Mouse (Mus musculus): Measurements from ENCODE around the gene Gm42791. TPM values are rescaled to one million over a fixed set of nuclear protein-coding genes. Genes with fewer than 3 reads are reported as not detected.

Gm42791 gene
- polyA plus RNA-seq, 1 experiment, result 0.78 TPM

DNA sequence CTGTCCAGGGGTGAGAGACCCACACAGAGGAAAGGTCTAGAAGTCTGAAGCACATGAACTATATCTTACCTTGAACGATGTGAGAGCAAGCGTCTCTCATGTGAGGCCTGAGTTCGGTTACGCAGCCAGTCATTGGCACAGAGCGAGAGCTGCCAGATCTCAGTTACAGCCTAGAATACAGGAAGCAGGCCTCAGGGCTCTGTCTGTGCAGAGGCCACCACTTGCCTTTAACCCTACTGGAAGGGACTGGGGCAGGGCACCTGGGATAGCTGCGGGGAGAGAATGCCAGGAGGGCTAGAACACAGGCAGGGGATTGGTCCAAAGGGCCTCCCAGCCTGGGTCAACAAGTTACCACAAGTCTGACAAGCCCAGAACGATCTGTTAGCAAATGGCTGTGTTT is 4.9 kb upstream of the Gm42791 start:
- H3K27ac ChIP-seq (ENCODE audit: insufficient read depth, low read depth, low read length), result no peak overlapping the region

DNA sequence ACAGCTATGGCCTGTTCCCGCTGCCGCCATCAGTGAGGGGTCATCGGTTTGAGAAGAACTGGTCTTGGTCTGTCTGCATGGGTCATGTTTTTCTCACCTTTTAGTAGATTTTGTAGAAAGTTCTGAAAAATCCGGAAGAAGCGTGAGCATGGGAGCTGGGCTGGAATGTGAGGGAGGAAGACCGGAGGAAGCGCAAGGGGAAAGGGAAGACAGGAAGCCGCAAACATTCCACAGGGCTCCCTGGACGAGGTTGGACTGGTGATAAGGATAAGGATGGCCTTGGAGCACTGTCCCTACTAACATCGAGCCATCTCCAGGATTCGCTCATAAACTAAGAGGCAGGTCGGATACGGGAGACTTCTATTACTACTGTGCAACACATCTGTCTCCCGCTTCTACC is 3.6 kb upstream of the Gm42791 start:
- H3K4me3 ChIP-seq (ENCODE audit: insufficient read depth, low read length), result no peak overlapping the region
- no peaks in the 10 kb centered on the region for H3K4me1 ChIP-seq (ENCODE audit: control insufficient read depth, insufficient read depth, low read length)
- H3K27ac ChIP-seq (ENCODE audit: insufficient read depth, low read depth, low read length), result no peak overlapping the region
- TF ChIP-seq POLR2A (IDR thresholded peaks at IDR 0.05; ENCODE audit: borderline replicate concordance, low read depth, low read length) (no peak), CTCF (IDR thresholded peaks at IDR 0.05; ENCODE audit: low read depth, low read length) (no peak)

More for the DNA sequence above, 4.9 kb upstream of the Gm42791 start:
- Histone ChIP-seq H3K4me3 (ENCODE audit: insufficient read depth, low read length) (no peak overlapping the region), H3K4me1 (ENCODE audit: control insufficient read depth, insufficient read depth, low read length) (no peaks in the 10 kb centered on the region)
- no peak for TF ChIP-seq CTCF (IDR thresholded peaks at IDR 0.05; ENCODE audit: low read depth, low read length)
- TF ChIP-seq POLR2A (IDR thresholded peaks at IDR 0.05; ENCODE audit: borderline replicate concordance, low read depth, low read length), result no peak

DNA sequence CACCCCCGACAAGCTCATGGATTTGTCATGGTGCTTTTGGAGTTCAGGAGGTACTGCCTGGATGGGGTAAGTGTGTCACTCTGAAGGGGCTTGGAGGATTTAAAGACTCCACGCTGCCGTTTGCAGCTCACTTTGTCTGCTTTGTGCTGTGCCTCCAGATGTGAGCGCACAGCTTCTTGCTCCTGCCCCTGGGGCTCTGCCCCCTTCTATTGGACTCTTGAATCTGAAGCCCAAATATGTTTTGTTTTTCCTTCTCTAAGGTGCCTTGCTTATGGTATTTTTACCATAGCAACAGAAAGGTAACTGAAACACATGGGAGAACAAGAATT is 1.7 kb upstream of the Gm42791 start:
- TF ChIP-seq CTCF (IDR thresholded peaks at IDR 0.05; ENCODE audit: low read depth, low read length), result no peak
- Histone ChIP-seq H3K4me1 (ENCODE audit: control insufficient read depth, insufficient read depth, low read length) (no peaks in the 10 kb centered on the region), H3K27ac (ENCODE audit: insufficient read depth, low read depth, low read length) (no peak overlapping the region), H3K4me3 (ENCODE audit: insufficient read depth, low read length) (no peak overlapping the region)

DNA sequence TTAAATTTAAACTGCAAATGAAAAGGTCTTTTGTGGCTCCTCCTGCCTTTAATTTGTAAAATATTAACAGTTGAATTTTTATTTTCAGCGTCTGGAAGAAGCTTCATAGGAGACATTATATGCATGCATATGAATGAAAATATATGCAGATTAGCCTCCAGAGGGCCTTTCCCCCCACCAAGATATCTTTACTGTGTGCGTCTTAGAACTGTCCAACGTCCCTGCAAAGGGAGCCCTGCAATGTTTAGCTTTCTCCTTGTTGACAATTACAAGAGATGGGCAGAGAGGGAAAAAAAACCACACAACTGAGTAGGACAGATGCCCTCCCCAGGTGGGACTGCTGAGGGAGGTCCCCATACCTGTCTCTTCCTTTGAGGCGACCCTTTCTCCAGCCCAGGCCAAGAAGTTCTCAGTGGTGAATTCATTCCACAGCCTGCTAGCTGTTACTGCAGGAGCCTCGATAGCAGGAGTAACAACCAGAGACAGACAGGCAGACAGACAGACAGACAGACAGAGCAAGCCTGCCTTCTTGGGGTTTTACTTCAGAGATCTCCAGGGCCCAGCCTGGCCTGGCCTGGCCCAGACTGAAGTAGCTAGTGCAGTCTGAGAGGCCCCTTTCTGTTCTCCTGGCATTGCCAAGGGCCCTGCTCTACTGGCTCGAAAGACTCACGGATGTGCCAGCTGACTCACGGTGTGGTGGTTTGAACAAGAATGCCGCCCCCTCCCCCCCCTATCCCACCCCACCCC is 1.2 kb upstream of the Gm42791 start:
- H3K27ac ChIP-seq (ENCODE audit: insufficient read depth, low read depth, low read length), result no peak overlapping the region

DNA sequence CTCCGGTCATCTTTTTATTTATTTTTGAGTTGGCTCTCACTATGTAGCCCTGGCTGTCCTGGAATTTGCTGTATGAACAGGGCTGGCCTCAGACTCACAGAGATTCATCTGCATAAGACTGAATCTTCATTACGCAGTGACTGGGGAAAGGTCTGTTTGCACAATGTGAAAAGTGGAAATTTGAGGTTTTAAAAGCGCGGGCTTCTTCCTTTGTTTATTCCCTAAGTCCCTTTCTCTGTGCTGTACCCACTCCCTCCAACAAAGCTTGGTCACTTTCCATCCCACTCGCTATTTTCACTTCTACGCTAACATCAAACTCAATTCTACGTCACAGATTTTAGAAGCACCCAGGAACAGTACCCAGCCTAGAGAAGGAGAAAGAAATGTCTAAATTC is 639 bp downstream of the Gm42791 start:
- no peaks in the 10 kb centered on the region for H3K4me1 ChIP-seq (ENCODE audit: control insufficient read depth, insufficient read depth, low read length)
- H3K4me3 ChIP-seq (ENCODE audit: insufficient read depth, low read length), result no peak overlapping the region
- no peak for TF ChIP-seq CTCF (IDR thresholded peaks at IDR 0.05; ENCODE audit: low read depth, low read length)
- TF ChIP-seq POLR2A (IDR thresholded peaks at IDR 0.05; ENCODE audit: borderline replicate concordance, low read depth, low read length), result no peak
- H3K27ac ChIP-seq (ENCODE audit: insufficient read depth, low read depth, low read length), result no peak overlapping the region

More for the DNA sequence above, 1.2 kb upstream of the Gm42791 start:
- Histone ChIP-seq H3K4me1 (ENCODE audit: control insufficient read depth, insufficient read depth, low read length) (no peaks in the 10 kb centered on the region), H3K4me3 (ENCODE audit: insufficient read depth, low read length) (no peak overlapping the region)
- no peak for TF ChIP-seq POLR2A (IDR thresholded peaks at IDR 0.05; ENCODE audit: borderline replicate concordance, low read depth, low read length)
- TF ChIP-seq CTCF (IDR thresholded peaks at IDR 0.05; ENCODE audit: low read depth, low read length), result no peak

DNA sequence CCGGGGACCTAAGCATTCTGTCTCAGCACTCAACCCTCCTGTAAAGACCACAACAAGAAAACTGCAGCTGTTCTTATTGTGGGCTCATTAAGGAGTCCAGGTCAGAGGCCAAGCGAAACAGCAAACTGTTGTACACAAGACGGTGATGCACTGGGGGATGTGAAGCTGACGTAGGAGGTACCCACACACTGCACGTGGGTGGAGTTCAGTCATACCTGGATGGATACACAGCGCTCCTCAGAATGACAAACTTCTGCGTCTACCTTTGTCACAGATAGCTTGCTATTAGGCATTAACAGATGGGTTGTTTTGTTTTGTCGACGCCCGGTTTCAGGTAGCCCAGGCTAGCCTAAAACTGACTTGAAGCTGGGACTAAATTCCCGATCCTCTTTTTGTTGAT is 2.3 kb downstream of the Gm42791 start:
- Histone ChIP-seq H3K27ac (ENCODE audit: insufficient read depth, low read depth, low read length) (no peak overlapping the region), H3K4me3 (ENCODE audit: insufficient read depth, low read length) (no peak overlapping the region), H3K4me1 (ENCODE audit: control insufficient read depth, insufficient read depth, low read length) (no peaks in the 10 kb centered on the region)
- no peak for TF ChIP-seq POLR2A (IDR thresholded peaks at IDR 0.05; ENCODE audit: borderline replicate concordance, low read depth, low read length)
- TF ChIP-seq CTCF (IDR thresholded peaks at IDR 0.05; ENCODE audit: low read depth, low read length), result no peak

DNA sequence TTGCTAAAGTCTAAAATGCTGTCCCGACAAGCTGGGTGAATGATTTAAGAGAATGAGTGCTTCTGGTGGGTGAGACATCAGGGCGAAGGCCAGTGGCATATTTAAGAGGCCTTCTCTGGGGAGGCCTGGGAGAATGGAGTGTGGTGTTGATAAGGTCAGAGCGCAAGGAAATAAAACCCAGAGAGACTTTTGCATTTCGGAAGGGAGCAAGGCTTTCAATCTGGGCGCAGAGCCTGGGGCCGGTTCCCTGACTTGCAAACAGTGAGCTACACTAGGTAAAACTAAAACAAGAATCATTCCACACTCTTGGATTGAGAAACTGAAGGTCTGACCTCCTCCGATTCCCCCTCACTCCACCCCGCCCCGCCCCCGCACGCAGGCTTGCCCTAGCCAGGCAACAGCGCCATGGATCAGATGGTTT is 4.0 kb downstream of the Gm42791 start:
- no peak overlapping the region for H3K4me3 ChIP-seq (ENCODE audit: insufficient read depth, low read length)
- no peaks in the 10 kb centered on the region for H3K4me1 ChIP-seq (ENCODE audit: control insufficient read depth, insufficient read depth, low read length)
- TF ChIP-seq POLR2A (IDR thresholded peaks at IDR 0.05; ENCODE audit: borderline replicate concordance, low read depth, low read length), result no peak
- no peak for TF ChIP-seq CTCF (IDR thresholded peaks at IDR 0.05; ENCODE audit: low read depth, low read length)
- H3K27ac ChIP-seq (ENCODE audit: insufficient read depth, low read depth, low read length), result no peak overlapping the region

DNA sequence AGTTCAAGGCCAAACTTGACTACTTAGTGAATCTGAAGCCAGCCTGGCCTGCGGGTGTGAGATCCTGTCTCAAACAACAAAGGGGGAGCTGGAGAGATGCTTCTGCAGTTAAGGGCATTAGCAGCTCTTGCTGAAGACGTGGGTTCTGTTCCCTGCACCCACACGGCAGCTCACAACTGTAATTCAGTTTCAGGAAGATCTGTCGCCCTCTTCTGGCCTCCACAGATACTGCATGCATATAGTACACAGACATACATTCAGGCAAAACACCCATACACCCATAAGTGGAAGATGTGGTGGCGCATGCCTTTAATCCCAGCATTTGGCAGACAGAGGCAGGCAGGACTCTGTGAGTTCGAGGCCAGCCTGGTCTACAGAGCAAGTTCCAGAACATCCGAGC is 5.5 kb downstream of the Gm42791 start:
- TF ChIP-seq CTCF (IDR thresholded peaks at IDR 0.05; ENCODE audit: low read depth, low read length) (no peak), POLR2A (IDR thresholded peaks at IDR 0.05; ENCODE audit: borderline replicate concordance, low read depth, low read length) (no peak)

DNA sequence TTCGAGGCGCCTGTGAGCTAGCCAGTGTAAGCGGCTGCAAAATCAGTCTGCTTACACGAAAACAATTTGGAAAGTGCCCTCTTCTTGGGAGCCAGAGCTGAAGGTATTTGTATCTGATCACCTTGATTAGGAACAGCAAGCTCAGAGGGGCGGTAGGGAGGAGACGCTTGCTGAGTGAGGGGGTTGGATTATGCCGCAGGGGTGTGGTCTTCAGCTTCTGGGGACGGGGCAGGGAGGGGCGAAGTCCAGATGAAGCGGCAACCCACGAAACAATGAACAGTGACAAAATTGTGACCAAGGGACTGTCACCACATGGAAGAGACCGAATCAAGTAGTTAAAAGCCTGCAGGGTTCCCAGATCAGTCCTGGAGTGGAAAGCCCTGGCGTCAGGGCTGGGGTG is 10.0 kb downstream of the Gm42791 start:
- TF ChIP-seq CTCF (IDR thresholded peaks at IDR 0.05; ENCODE audit: low read depth, low read length), result no peak
- no peak for TF ChIP-seq POLR2A (IDR thresholded peaks at IDR 0.05; ENCODE audit: borderline replicate concordance, low read depth, low read length)
- no peak overlapping the region for H3K4me3 ChIP-seq (ENCODE audit: insufficient read depth, low read length)
- H3K4me1 ChIP-seq (ENCODE audit: control insufficient read depth, insufficient read depth, low read length), result no peaks in the 10 kb centered on the region
- H3K27ac ChIP-seq (ENCODE audit: insufficient read depth, low read depth, low read length), result no peak overlapping the region

More for the DNA sequence above, 5.5 kb downstream of the Gm42791 start:
- Histone ChIP-seq H3K4me1 (ENCODE audit: control insufficient read depth, insufficient read depth, low read length) (no peaks in the 10 kb centered on the region), H3K4me3 (ENCODE audit: insufficient read depth, low read length) (no peak overlapping the region), H3K27ac (ENCODE audit: insufficient read depth, low read depth, low read length) (no peak overlapping the region)

DNA sequence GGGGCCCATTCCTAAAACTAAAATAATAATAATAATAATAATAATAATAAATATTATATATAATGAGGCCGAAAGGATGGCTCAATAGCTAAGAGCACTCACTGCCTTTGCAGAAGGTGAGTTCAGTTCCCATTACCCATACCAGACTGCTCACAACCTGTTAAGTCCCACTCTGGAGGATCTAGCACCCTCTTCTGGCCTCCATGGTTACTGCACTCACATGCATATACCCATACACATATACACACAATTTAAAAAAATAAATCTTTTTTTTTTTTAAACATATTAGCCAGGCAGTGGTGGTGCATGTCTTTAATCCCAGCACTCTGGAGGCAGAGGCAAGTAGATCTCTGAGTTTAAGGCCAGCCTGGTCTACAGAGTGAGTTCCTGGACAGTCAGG is 11.3 kb downstream of the Gm42791 start:
- Histone ChIP-seq H3K27ac (ENCODE audit: insufficient read depth, low read depth, low read length) (no peak overlapping the region), H3K4me3 (ENCODE audit: insufficient read depth, low read length) (no peak overlapping the region), H3K4me1 (ENCODE audit: control insufficient read depth, insufficient read depth, low read length) (no peaks in the 10 kb centered on the region)
- TF ChIP-seq CTCF (IDR thresholded peaks at IDR 0.05; ENCODE audit: low read depth, low read length) (no peak), POLR2A (IDR thresholded peaks at IDR 0.05; ENCODE audit: borderline replicate concordance, low read depth, low read length) (no peak)
